Mouse (Mus musculus) stomach, embryonic 15.5 days (tissue): ENCODE data around the gene Snx7. TPM values are rescaled to one million over a fixed set of nuclear protein-coding genes. Genes with fewer than 3 reads are reported as not detected.

Source experiments
- ATAC-seq: fragments of 200-750 bp; cut with Nextera tagmentation; 2 replicates; pipeline ENCODE4 v1.8.0; 2017; ENCODE audit warnings: low read depth, moderate number of reproducible peaks, moderate TSS enrichment; ENCODE audit not compliant: insufficient read depth, low FRiP score
- H3K27ac ChIP-seq: fragments of 300-500 bp; sonication (generic); 2 replicates; pipeline ENCODE4 v1.5.1; 2015; ENCODE audit warnings: mild to moderate bottlenecking, inconsistent platforms
- H3K27me3 ChIP-seq: fragments of 300-500 bp; sonication (generic); replicated peaks from 2 replicates; pipeline ENCODE4 v1.6.1; 2015; ENCODE audit warnings: inconsistent platforms
- H3K36me3 ChIP-seq: fragments of 300-500 bp; sonication (generic); 2 replicates; pipeline ENCODE4 v1.6.1; 2015; ENCODE audit warnings: inconsistent platforms
- H3K4me1 ChIP-seq: fragments of 300-500 bp; sonication (generic); 2 replicates; pipeline ENCODE4 v1.6.1; 2015; ENCODE audit warnings: inconsistent platforms
- H3K4me2 ChIP-seq: fragments of 300-500 bp; sonication (generic); 2 replicates; pipeline ENCODE4 v1.6.1; 2015; ENCODE audit warnings: mild to moderate bottlenecking, inconsistent platforms
- H3K4me3 ChIP-seq: fragments of 300-500 bp; sonication (generic); replicated peaks from 2 replicates; pipeline ENCODE4 v1.5.1; 2015; ENCODE audit warnings: inconsistent platforms
- H3K9ac ChIP-seq: fragments of 300-500 bp; sonication (generic); 2 replicates; pipeline ENCODE4 v1.6.1; 2015; ENCODE audit warnings: inconsistent platforms
- H3K9me3 ChIP-seq: fragments of 300-500 bp; sonication (generic); 2 replicates; pipeline ENCODE4 v1.6.1; 2016; ENCODE audit warnings: inconsistent platforms
- WGBS: fragments of 180-500 bp; shearing (Covaris S2); methylation state at CpG from one replicate; pipeline ENCODE4 v1.1.7; 2015; 5-methylcytosine and 5-hydroxymethylcytosine counted together
- polyA plus RNA-seq: library from polyadenylated mRNA; unstranded; fragments of >200 nt; fragmentation: Nextera tagmentation; extraction: Ambion mirVana; gene quantifications from 2 replicates; pipeline ENCODE4 v1.2.1, GENCODE M21; 2015

The Snx7 gene
- polyA plus RNA-seq, 1 experiment from 2014 or later: 37.7 TPM

GRCm38 (mm10) chr3:117853729-117854128 is 15.0 kb downstream of the Snx7 start:
- Histone ChIP-seq H3K36me3 (no peaks in the 10 kb centered on the region), H3K9ac (no peak overlapping the region), H3K9me3 (no peaks in the 10 kb centered on the region), H3K27ac (no peak overlapping the region), H3K4me1 (no peaks in the 10 kb centered on the region), H3K27me3 (no peaks in the 10 kb centered on the region), H3K4me3 (no peak overlapping the region), H3K4me2 (no peak overlapping the region)
- WGBS: 68% methylated on average over 3 of the region's 3 CpGs
- no peak for ATAC-seq

GRCm38 (mm10) chr3:117852054-117852361 is 16.7 kb downstream of the Snx7 start:
- Histone ChIP-seq H3K4me1 (no peaks in the 10 kb centered on the region), H3K9me3 (no peaks in the 10 kb centered on the region), H3K4me2 (no peak overlapping the region), H3K9ac (no peak overlapping the region), H3K27ac (no peak overlapping the region), H3K27me3 (no peaks in the 10 kb centered on the region), H3K4me3 (no peak overlapping the region), H3K36me3 (no peaks in the 10 kb centered on the region)
- ATAC-seq: no peak
- WGBS: 86% methylated on average over 3 of the region's 3 CpGs

GRCm38 (mm10) chr3:117851278-117852053 is 17.3 kb downstream of the Snx7 start:
- no peaks in the 10 kb centered on the region for H3K9me3 ChIP-seq
- H3K4me3 ChIP-seq: no peak overlapping the region
- H3K9ac ChIP-seq: no peak overlapping the region
- H3K27me3 ChIP-seq: no peaks in the 10 kb centered on the region
- H3K27ac ChIP-seq: no peak overlapping the region
- ATAC-seq: no peak
- H3K4me1 ChIP-seq: no peaks in the 10 kb centered on the region
- no peak overlapping the region for H3K4me2 ChIP-seq
- 88% methylated on average over 18 of the region's 18 CpGs for WGBS
- no peaks in the 10 kb centered on the region for H3K36me3 ChIP-seq

- H3K4me2 ChIP-seq: no peak overlapping the region
- H3K9ac ChIP-seq: no peak overlapping the region
- no peaks in the 10 kb centered on the region for H3K36me3 ChIP-seq
- H3K27me3 ChIP-seq: no peaks in the 10 kb centered on the region
- no peak for ATAC-seq
- H3K27ac ChIP-seq: no peak overlapping the region
- H3K4me1 ChIP-seq: no peaks in the 10 kb centered on the region
- no peaks in the 10 kb centered on the region for H3K9me3 ChIP-seq
- H3K4me3 ChIP-seq: no peak overlapping the region
- 84% methylated on average over 6 of the region's 6 CpGs for WGBS
Observed at GRCm38 (mm10) chr3:117848866-117849265, 19.9 kb downstream of the Snx7 start.

GRCm38 (mm10) chr3:117842658-117843057 is 26.1 kb downstream of the Snx7 start:
- H3K27me3 ChIP-seq: no peaks in the 10 kb centered on the region
- 88% methylated on average over 1 of the region's 1 CpGs for WGBS
- H3K4me2 ChIP-seq: no peak overlapping the region
- H3K36me3 ChIP-seq: no peaks in the 10 kb centered on the region
- H3K4me3 ChIP-seq: no peak overlapping the region
- H3K4me1 ChIP-seq: no peaks in the 10 kb centered on the region
- no peak for ATAC-seq
- no peak overlapping the region for H3K9ac ChIP-seq
- H3K9me3 ChIP-seq: no peaks in the 10 kb centered on the region
- no peak overlapping the region for H3K27ac ChIP-seq

- Histone ChIP-seq H3K4me1 (no peaks in the 10 kb centered on the region), H3K4me2 (no peak overlapping the region), H3K9me3 (no peaks in the 10 kb centered on the region), H3K27ac (no peak overlapping the region), H3K27me3 (no peaks in the 10 kb centered on the region), H3K4me3 (no peak overlapping the region), H3K36me3 (no peaks in the 10 kb centered on the region; the same call in 1 of the 2 replicates), H3K9ac (no peak overlapping the region)
- ATAC-seq: no peak
- WGBS: 60% methylated on average over 12 of the region's 12 CpGs
Observed at GRCm38 (mm10) chr3:117839867-117840545, 28.7 kb downstream of the Snx7 start.

GRCm38 (mm10) chr3:117838020-117838419 is 30.7 kb downstream of the Snx7 start:
- Histone ChIP-seq H3K4me3 (no peak overlapping the region), H3K36me3 (no peaks in the 10 kb centered on the region; the same call in 1 of the 2 replicates), H3K4me2 (no peak overlapping the region), H3K27me3 (no peaks in the 10 kb centered on the region), H3K9me3 (no peaks in the 10 kb centered on the region), H3K9ac (no peak overlapping the region), H3K4me1 (no peaks in the 10 kb centered on the region), H3K27ac (no peak overlapping the region)
- WGBS: 48% methylated on average over 3 of the region's 3 CpGs
- ATAC-seq: no peak; the same call in 1 of the 2 replicates

- Histone ChIP-seq H3K9me3 (no peaks in the 10 kb centered on the region), H3K27me3 (no peaks in the 10 kb centered on the region), H3K9ac (no peak overlapping the region), H3K4me3 (no peak overlapping the region), H3K36me3 (no peaks in the 10 kb centered on the region), H3K4me2 (no peak overlapping the region), H3K4me1 (no peaks in the 10 kb centered on the region), H3K27ac (no peak overlapping the region)
- no peak for ATAC-seq
- WGBS: 84% methylated on average over 6 of the region's 6 CpGs
Observed at GRCm38 (mm10) chr3:117826486-117827200, 42.1 kb downstream of the Snx7 start.

- no peaks in the 10 kb centered on the region for H3K4me1 ChIP-seq
- H3K36me3 ChIP-seq: no peaks in the 10 kb centered on the region
- H3K4me2 ChIP-seq: no peak overlapping the region
- no peaks in the 10 kb centered on the region for H3K9me3 ChIP-seq
- WGBS: 85% methylated on average over 3 of the region's 3 CpGs
- ATAC-seq: no peak
- no peak overlapping the region for H3K27ac ChIP-seq
- no peaks in the 10 kb centered on the region for H3K27me3 ChIP-seq
- no peak overlapping the region for H3K4me3 ChIP-seq
- no peak overlapping the region for H3K9ac ChIP-seq
Observed at GRCm38 (mm10) chr3:117823218-117823617, 45.5 kb downstream of the Snx7 start.

GRCm38 (mm10) chr3:117817635-117818034 is 51.1 kb downstream of the Snx7 start:
- Histone ChIP-seq H3K4me3 (no peak overlapping the region), H3K27me3 (no peaks in the 10 kb centered on the region), H3K4me1 (no peaks in the 10 kb centered on the region), H3K4me2 (no peak overlapping the region), H3K36me3 (no peaks in the 10 kb centered on the region), H3K9me3 (no peaks in the 10 kb centered on the region), H3K9ac (no peak overlapping the region), H3K27ac (no peak overlapping the region)
- ATAC-seq: no peak
- WGBS: 78% methylated on average over 1 of the region's 1 CpGs

- no peak overlapping the region for H3K27ac ChIP-seq
- ATAC-seq: no peak
- 86% methylated on average over 2 of the region's 2 CpGs for WGBS
- H3K9ac ChIP-seq: no peak overlapping the region
- H3K27me3 ChIP-seq: no peaks in the 10 kb centered on the region
- no peaks in the 10 kb centered on the region for H3K36me3 ChIP-seq
- no peaks in the 10 kb centered on the region for H3K4me1 ChIP-seq
- H3K4me2 ChIP-seq: no peak overlapping the region
- H3K4me3 ChIP-seq: no peak overlapping the region
- H3K9me3 ChIP-seq: no peaks in the 10 kb centered on the region
Observed at GRCm38 (mm10) chr3:117814218-117814617, 54.5 kb downstream of the Snx7 start.

GRCm38 (mm10) chr3:117812135-117812534 is 56.6 kb downstream of the Snx7 start:
- Histone ChIP-seq H3K36me3 (no peaks in the 10 kb centered on the region), H3K9me3 (no peaks in the 10 kb centered on the region), H3K9ac (no peak overlapping the region), H3K27me3 (no peaks in the 10 kb centered on the region), H3K4me3 (no peak overlapping the region), H3K27ac (no peak overlapping the region), H3K4me2 (no peak overlapping the region), H3K4me1 (no peaks in the 10 kb centered on the region)
- ATAC-seq: no peak
- WGBS: 51% methylated on average over 4 of the region's 4 CpGs
